Mouse (Mus musculus) thymus, postnatal 0 days (tissue): ENCODE results near the gene Vmn1r19. TPM values are rescaled to one million over a fixed set of nuclear protein-coding genes. Genes with fewer than 3 reads are reported as not detected.
"Not testable (repeated sequence)": the region's sequence is repeated elsewhere in the genome, so short reads cannot be mapped to it uniquely, and the experiment has no call there.

Experiments used
- DNase-seq: peaks from one replicate; pipeline ENCODE4 v3.0.0-alpha.2; 2015; ENCODE audit warnings: low spot score
- polyA plus RNA-seq: library from polyadenylated mRNA; unstranded; fragments of >200 nt; fragmentation: Nextera tagmentation; extraction: Ambion mirVana; gene quantifications from 2 replicates; pipeline ENCODE4 v1.2.1, GENCODE M21; 2015

Gene Vmn1r19
- not detected in 2 replicates for polyA plus RNA-seq

DNA sequence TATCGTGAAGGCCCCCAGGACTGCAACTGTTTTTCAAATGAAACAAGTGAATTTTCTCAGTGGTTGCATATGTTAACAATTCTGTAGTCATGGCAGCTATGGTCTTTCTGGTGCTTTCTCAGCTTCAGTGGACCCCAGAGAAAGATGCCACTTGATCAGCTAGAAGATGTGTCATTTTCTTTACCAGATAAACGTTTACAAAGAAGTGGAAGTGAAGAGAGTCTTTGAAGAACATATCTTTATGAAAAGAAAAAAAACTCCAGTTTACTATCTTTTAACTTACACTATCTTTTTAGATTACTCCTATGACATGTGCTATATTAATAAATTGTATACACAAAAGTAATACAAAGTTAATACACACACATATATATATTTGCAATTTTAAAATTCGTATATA lies at the start of gene Vmn1r19:
Gene Vmn1r19, plus strand, starts transcription at position 301 of the 400 bp plus-strand sequence.
- DNase-seq, result not testable (repeated sequence)

DNA sequence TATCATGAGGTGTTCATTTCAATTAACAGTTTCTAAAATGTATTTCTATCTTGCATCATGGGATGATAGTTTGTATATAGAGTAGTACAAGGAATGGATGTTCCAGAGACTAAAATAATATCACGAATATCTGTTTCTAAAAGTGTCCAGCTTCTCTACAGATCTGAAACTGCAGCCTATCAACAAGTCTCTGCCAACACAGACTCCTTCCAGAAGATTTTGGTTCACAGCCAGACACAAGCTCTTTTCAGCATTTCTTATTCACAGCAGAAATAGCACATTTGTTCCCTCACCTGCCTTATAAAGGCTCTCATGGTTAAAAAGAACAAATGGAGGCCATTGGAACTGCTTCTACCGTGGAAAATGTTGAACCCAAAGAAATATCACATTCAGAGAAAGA lies 46.7 kb upstream of the Vmn1r19 start:
- no peak for DNase-seq

DNA sequence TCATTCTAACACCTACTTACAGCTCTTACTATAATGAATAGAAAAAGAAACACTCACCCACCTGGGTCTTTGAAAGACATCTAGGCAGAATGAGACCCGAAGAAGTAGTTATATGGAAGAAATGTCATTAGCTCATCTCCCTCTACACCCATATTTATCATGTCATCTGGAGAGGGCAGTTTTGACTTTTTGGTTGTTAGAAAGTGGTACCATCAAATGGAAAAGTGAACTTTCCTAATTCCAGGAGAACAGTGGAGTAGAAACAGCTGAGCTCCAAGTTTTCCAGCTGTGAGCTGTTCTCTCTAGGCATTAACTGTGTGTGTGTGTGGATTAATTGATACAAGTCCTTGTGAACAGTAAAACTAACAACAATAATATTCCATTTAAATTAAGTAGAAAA lies 40.0 kb upstream of the Vmn1r19 start, which contains the start of gene Vmn1r17:
Gene Vmn1r17, minus strand, starts transcription at position 101 of the 400 bp plus-strand sequence.
- no peak for DNase-seq

DNA sequence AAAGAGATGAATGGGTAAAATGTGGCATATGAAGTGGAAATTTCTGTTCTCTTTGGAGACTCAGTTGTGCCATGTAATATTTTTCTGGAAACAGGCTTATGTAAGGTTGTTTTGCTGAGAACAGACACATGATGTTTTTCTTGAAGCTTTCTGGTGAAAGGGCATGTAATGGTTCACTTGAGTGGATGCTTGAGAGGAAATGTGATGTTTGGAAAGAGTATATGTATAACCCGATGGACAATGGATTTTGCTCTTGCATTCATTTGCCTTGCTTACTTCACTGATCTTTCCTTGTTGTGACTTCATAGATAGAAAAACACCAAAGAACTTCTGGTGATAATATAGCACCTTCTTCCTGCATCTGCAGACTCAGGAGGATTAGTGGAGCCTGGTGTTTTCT lies 37.7 kb upstream of the Vmn1r19 start:
- DNase-seq, result not testable (repeated sequence)

DNA sequence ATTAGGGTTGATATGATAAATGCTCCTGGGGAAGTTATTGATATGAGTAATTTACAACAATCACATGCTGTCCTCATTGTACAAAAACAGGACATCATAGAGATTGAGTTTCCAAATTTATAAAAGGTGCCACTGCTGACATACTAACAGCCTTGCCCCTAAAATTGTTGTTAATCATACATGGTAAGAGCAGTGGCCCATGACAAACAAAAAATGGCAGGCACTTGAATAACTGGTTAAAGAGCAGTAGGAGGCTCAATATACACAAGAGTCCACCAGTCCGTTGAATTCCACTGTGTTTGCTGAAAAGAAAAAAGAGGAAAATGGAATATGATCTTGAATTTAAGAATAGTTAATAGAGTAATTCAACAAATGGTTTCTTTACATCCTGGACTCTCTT lies 36.1 kb upstream of the Vmn1r19 start:
- DNase-seq, result no peak

DNA sequence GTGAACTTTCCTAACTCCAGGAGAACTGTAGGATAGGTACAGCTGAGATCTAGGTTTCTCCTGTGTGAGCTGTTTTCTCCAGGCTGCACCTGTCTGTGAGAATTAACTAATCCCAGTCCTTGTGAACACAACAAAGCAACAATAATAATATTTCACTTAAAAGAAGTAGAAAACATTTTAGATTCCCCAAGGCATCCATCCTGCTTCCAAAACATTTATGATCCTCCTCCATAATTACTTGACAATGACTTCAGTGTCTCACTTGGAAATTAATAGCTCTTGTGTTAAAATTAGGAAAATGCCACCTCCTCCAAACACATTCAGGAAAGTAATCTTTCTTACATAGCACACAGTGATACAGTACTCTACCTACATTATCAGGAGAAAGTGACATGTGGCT lies 7.9 kb upstream of the Vmn1r19 start, which contains the start of gene Vmn1r18:
Gene Vmn1r18, minus strand, starts transcription at position 101 of the 400 bp plus-strand sequence.
- no peak for DNase-seq

DNA sequence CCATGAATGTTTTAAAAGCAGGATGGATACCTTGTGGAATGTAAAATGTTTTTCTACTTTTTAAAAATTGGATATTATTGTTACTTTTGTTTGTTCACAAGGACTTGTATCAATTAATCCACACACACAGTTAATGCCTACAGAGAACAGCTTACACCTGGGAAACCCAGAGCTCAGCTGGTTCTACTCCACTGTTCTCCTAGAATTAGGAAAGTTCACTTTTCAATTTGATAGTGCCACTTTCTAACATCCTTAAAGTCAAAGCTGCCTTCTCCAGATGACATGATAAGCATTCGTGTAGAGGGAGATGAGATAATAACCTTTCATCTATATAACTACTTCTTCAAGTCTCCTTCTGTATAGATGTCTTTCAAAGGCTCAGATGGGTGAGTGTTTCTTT lies 25.1 kb downstream of the Vmn1r19 start, which contains the start of gene Vmn1r20:
Gene Vmn1r20, plus strand, starts transcription at position 301 of the 400 bp plus-strand sequence.
- no peak for DNase-seq

DNA sequence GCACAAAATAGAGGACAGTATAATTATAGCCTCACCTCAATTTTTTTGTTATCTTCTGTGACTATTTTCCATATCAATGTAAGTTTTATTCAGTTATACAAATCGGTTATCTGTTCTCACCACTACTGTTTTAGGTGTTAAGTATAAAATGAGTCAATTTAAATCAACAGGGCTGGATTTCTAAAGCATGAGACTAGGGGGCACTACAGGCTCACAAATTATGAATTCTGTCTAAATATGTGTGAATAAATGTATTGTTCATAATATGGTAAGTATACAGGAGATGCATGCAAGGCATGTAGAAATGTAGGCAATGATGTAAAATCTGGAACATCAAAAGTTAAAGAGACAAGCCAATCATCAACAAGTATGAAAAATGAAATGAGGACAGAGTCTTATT lies 27.6 kb downstream of the Vmn1r19 start:
- DNase-seq, result peak; percentile 18

Other genes with a start within 250 kb of the Vmn1r19 start
- gene Vmn1r12, start 246.9 kb upstream of the Vmn1r19 start, polyA plus RNA-seq, result not detected in 2 replicates
- gene Vmn1r13, start 200.5 kb upstream of the Vmn1r19 start, polyA plus RNA-seq, result not detected in 2 replicates
- gene Vmn1r14, start 172.1 kb upstream of the Vmn1r19 start, polyA plus RNA-seq, result not detected in 2 replicates
- not detected in 2 replicates for gene Vmn1r15, start 145.8 kb upstream of the Vmn1r19 start, polyA plus RNA-seq
- not detected in 2 replicates for gene Vmn1r16, start 74.3 kb upstream of the Vmn1r19 start, polyA plus RNA-seq
- gene Vmn1r17, start 40.1 kb upstream of the Vmn1r19 start, polyA plus RNA-seq, result not detected in 2 replicates
- not detected in 2 replicates for gene Vmn1r18, start 8.0 kb upstream of the Vmn1r19 start, polyA plus RNA-seq
- not detected in 2 replicates for gene Vmn1r20, start 25.1 kb downstream of the Vmn1r19 start, polyA plus RNA-seq
- 8.3 and 8.5 TPM in 2 replicates for gene Ppm1k, start 131.7 kb downstream of the Vmn1r19 start, polyA plus RNA-seq
- 9.4 and 11.2 TPM in 2 replicates for gene Herc6, start 177.2 kb downstream of the Vmn1r19 start, polyA plus RNA-seq